Mouse (Mus musculus): ENCODE data around the gene Efcab9. TPM values are rescaled to one million over a fixed set of nuclear protein-coding genes. Genes with fewer than 3 reads are reported as not detected.

The Efcab9 gene
- 0.31 TPM in 1 of 2 replicates, not detected in the other for polyA plus RNA-seq (2014; fragmentation: Nextera tagmentation; extraction: Ambion mirVana)

- H3K9me3 ChIP-seq (ENCODE audit: control insufficient read depth, low read length), result no peaks in the 10 kb centered on the region
- no peaks in the 10 kb centered on the region; the same call in 1 of the 2 replicates for H3K27me3 ChIP-seq (replicated peaks; ENCODE audit: control insufficient read depth, insufficient read depth, low read length)
- ATAC-seq (ENCODE audit: low read depth), result no peak
- 0 out of 2 replicates have a peak, but pooled peaks cover 7% of the 10 kb centered on the region for H3K36me3 ChIP-seq (ENCODE audit: control insufficient read depth, insufficient read depth, low read length)
- H3K4me3 ChIP-seq (ENCODE audit: low read depth, low read length), result peak within 1 kb of the TSS; percentile 69
- DNase-seq (ENCODE audit: low spot score), result no peak
- H3K27ac ChIP-seq (replicated peaks; ENCODE audit: low read depth, low read length), result no peak within 1 kb of the TSS
- 5% methylated on average over 33 of the region's 33 CpGs for WGBS
- H3K4me2 ChIP-seq (ENCODE audit: low read depth, low read length), result peak within 1 kb of the TSS; percentile 100
- H3K9ac ChIP-seq (ENCODE audit: low read depth, low read length), result peak within 1 kb of the TSS; percentile 70
- H3K4me1 ChIP-seq (ENCODE audit: control insufficient read depth, insufficient read depth, low read length), result peaks cover 17% of the 10 kb centered on the region
Observed at GRCm38 (mm10) chr11:32531871-32532764, at the start of gene Efcab9. Gene Efcab9, minus strand, starts transcription at chr11:32532081.

- no peak overlapping the region for H3K4me3 ChIP-seq (ENCODE audit: low read depth, low read length)
- H3K9ac ChIP-seq (ENCODE audit: low read depth, low read length), result no peak overlapping the region
- DNase-seq (ENCODE audit: low spot score) (no peak), ATAC-seq (ENCODE audit: low read depth) (peak; percentile 39)
- no peaks in the 10 kb centered on the region for H3K9me3 ChIP-seq (ENCODE audit: control insufficient read depth, low read length)
- H3K27ac ChIP-seq (replicated peaks; ENCODE audit: low read depth, low read length), result no peak overlapping the region
- 56% methylated on average over 1 of the region's 2 CpGs for WGBS
- no peaks in the 10 kb centered on the region for H3K4me1 ChIP-seq (ENCODE audit: control insufficient read depth, insufficient read depth, low read length)
- H3K4me2 ChIP-seq (ENCODE audit: low read depth, low read length), result no peak overlapping the region
- H3K36me3 ChIP-seq (ENCODE audit: control insufficient read depth, insufficient read depth, low read length), result no peaks in the 10 kb centered on the region
- no peaks in the 10 kb centered on the region for H3K27me3 ChIP-seq (replicated peaks; ENCODE audit: control insufficient read depth, insufficient read depth, low read length)
Observed at GRCm38 (mm10) chr11:32581031-32581430, 49.1 kb upstream of the Efcab9 start.

- Histone ChIP-seq H3K27me3 (replicated peaks; ENCODE audit: control insufficient read depth, insufficient read depth, low read length) (no peaks in the 10 kb centered on the region), H3K36me3 (ENCODE audit: control insufficient read depth, insufficient read depth, low read length) (no peaks in the 10 kb centered on the region), H3K4me2 (ENCODE audit: low read depth, low read length) (no peak overlapping the region), H3K9ac (ENCODE audit: low read depth, low read length) (no peak overlapping the region), H3K4me3 (ENCODE audit: low read depth, low read length) (no peak overlapping the region), H3K4me1 (ENCODE audit: control insufficient read depth, insufficient read depth, low read length) (no peaks in the 10 kb centered on the region), H3K27ac (replicated peaks; ENCODE audit: low read depth, low read length) (no peak overlapping the region), H3K9me3 (ENCODE audit: control insufficient read depth, low read length) (no peaks in the 10 kb centered on the region)
- ATAC-seq (ENCODE audit: low read depth) (peak; percentile 69), DNase-seq (ENCODE audit: low spot score) (peak; percentile 68)
- WGBS, result 76% methylated on average over 16 of the region's 16 CpGs
Observed at GRCm38 (mm10) chr11:32580305-32580947, 48.5 kb upstream of the Efcab9 start.

- no peak for DNase-seq (ENCODE audit: low spot score)
- H3K9ac ChIP-seq (ENCODE audit: low read depth, low read length), result no peak overlapping the region
- WGBS, result 43% methylated on average over 5 of the region's 5 CpGs
- H3K4me2 ChIP-seq (ENCODE audit: low read depth, low read length), result no peak overlapping the region
- H3K9me3 ChIP-seq (ENCODE audit: control insufficient read depth, low read length), result no peaks in the 10 kb centered on the region
- H3K36me3 ChIP-seq (ENCODE audit: control insufficient read depth, insufficient read depth, low read length), result no peaks in the 10 kb centered on the region
- no peaks in the 10 kb centered on the region for H3K4me1 ChIP-seq (ENCODE audit: control insufficient read depth, insufficient read depth, low read length)
- no peak for ATAC-seq (ENCODE audit: low read depth)
- no peak overlapping the region for H3K27ac ChIP-seq (replicated peaks; ENCODE audit: low read depth, low read length)
- no peak overlapping the region for H3K4me3 ChIP-seq (ENCODE audit: low read depth, low read length)
- H3K27me3 ChIP-seq (replicated peaks; ENCODE audit: control insufficient read depth, insufficient read depth, low read length), result no peaks in the 10 kb centered on the region
Observed at GRCm38 (mm10) chr11:32576760-32577050, 44.8 kb upstream of the Efcab9 start.

GRCm38 (mm10) chr11:32575964-32576759 lies 44.3 kb upstream of the Efcab9 start:
- DNase-seq (ENCODE audit: low spot score) (peak; percentile 61), ATAC-seq (ENCODE audit: low read depth) (peak; percentile 41; the same call in 1 of the 2 replicates)
- H3K27ac ChIP-seq (replicated peaks; ENCODE audit: low read depth, low read length), result no peak overlapping the region
- no peaks in the 10 kb centered on the region for H3K4me1 ChIP-seq (ENCODE audit: control insufficient read depth, insufficient read depth, low read length)
- no peak overlapping the region for H3K9ac ChIP-seq (ENCODE audit: low read depth, low read length)
- no peaks in the 10 kb centered on the region for H3K9me3 ChIP-seq (ENCODE audit: control insufficient read depth, low read length)
- H3K36me3 ChIP-seq (ENCODE audit: control insufficient read depth, insufficient read depth, low read length), result no peaks in the 10 kb centered on the region
- H3K27me3 ChIP-seq (replicated peaks; ENCODE audit: control insufficient read depth, insufficient read depth, low read length), result no peaks in the 10 kb centered on the region
- 67% methylated on average over 6 of the region's 6 CpGs for WGBS
- no peak overlapping the region for H3K4me3 ChIP-seq (ENCODE audit: low read depth, low read length)
- H3K4me2 ChIP-seq (ENCODE audit: low read depth, low read length), result no peak overlapping the region

GRCm38 (mm10) chr11:32573669-32574068 lies 41.8 kb upstream of the Efcab9 start:
- H3K27me3 ChIP-seq (replicated peaks; ENCODE audit: control insufficient read depth, insufficient read depth, low read length), result no peaks in the 10 kb centered on the region
- no peak for ATAC-seq (ENCODE audit: low read depth)
- H3K4me3 ChIP-seq (ENCODE audit: low read depth, low read length), result no peak overlapping the region
- no peak for DNase-seq (ENCODE audit: low spot score)
- H3K9me3 ChIP-seq (ENCODE audit: control insufficient read depth, low read length), result no peaks in the 10 kb centered on the region
- WGBS, result 100% methylated on average over 1 of the region's 2 CpGs
- no peak overlapping the region for H3K9ac ChIP-seq (ENCODE audit: low read depth, low read length)
- no peaks in the 10 kb centered on the region for H3K4me1 ChIP-seq (ENCODE audit: control insufficient read depth, insufficient read depth, low read length)
- no peaks in the 10 kb centered on the region for H3K36me3 ChIP-seq (ENCODE audit: control insufficient read depth, insufficient read depth, low read length)
- no peak overlapping the region for H3K27ac ChIP-seq (replicated peaks; ENCODE audit: low read depth, low read length)
- no peak overlapping the region for H3K4me2 ChIP-seq (ENCODE audit: low read depth, low read length)

- no peak for ATAC-seq (ENCODE audit: low read depth)
- WGBS, result 84% methylated on average over 6 of the region's 6 CpGs
Observed at GRCm38 (mm10) chr11:32571103-32571502, 39.2 kb upstream of the Efcab9 start.

GRCm38 (mm10) chr11:32568637-32569293 lies 36.9 kb upstream of the Efcab9 start:
- ATAC-seq (ENCODE audit: low read depth), result no peak
- no peak overlapping the region for H3K27ac ChIP-seq (replicated peaks; ENCODE audit: low read depth, low read length)

More at GRCm38 (mm10) chr11:32571103-32571502, 39.2 kb upstream of the Efcab9 start:
- DNase-seq (ENCODE audit: low spot score), result peak; percentile 26
- no peak overlapping the region for H3K4me2 ChIP-seq (ENCODE audit: low read depth, low read length)
- 0 out of 2 replicates have a peak, but pooled peaks cover 3% of the 10 kb centered on the region for H3K4me1 ChIP-seq (ENCODE audit: control insufficient read depth, insufficient read depth, low read length)
- no peak overlapping the region for H3K9ac ChIP-seq (ENCODE audit: low read depth, low read length)
- no peaks in the 10 kb centered on the region for H3K9me3 ChIP-seq (ENCODE audit: control insufficient read depth, low read length)
- no peaks in the 10 kb centered on the region for H3K27me3 ChIP-seq (replicated peaks; ENCODE audit: control insufficient read depth, insufficient read depth, low read length)
- H3K4me3 ChIP-seq (ENCODE audit: low read depth, low read length), result no peak overlapping the region
- H3K36me3 ChIP-seq (ENCODE audit: control insufficient read depth, insufficient read depth, low read length), result no peaks in the 10 kb centered on the region
- no peak overlapping the region for H3K27ac ChIP-seq (replicated peaks; ENCODE audit: low read depth, low read length)

More at GRCm38 (mm10) chr11:32568637-32569293, 36.9 kb upstream of the Efcab9 start:
- Histone ChIP-seq H3K4me3 (ENCODE audit: low read depth, low read length) (no peak overlapping the region), H3K9me3 (ENCODE audit: control insufficient read depth, low read length) (no peaks in the 10 kb centered on the region), H3K27me3 (replicated peaks; ENCODE audit: control insufficient read depth, insufficient read depth, low read length) (no peaks in the 10 kb centered on the region), H3K4me2 (ENCODE audit: low read depth, low read length) (no peak overlapping the region), H3K36me3 (ENCODE audit: control insufficient read depth, insufficient read depth, low read length) (no peaks in the 10 kb centered on the region), H3K4me1 (ENCODE audit: control insufficient read depth, insufficient read depth, low read length) (peaks cover 6% of the 10 kb centered on the region; the same call in 1 of the 2 replicates), H3K9ac (ENCODE audit: low read depth, low read length) (no peak overlapping the region)
- DNase-seq (ENCODE audit: low spot score), result no peak
- 85% methylated on average over 15 of the region's 15 CpGs for WGBS
